Mouse (Mus musculus) myocyte (in vitro differentiated cells): ENCODE measurements around the gene Kdm4b. TPM values are rescaled to one million over a fixed set of nuclear protein-coding genes. Genes with fewer than 3 reads are reported as not detected.
A peak's percentile ranks its signal among the peaks of the same experiment; 100 is the strongest.

Experiments used
- H3K27me3 ChIP-seq: one replicate; pipeline ENCODE4 v1.6.1; 2011; ENCODE audit not compliant: control insufficient read depth, insufficient read depth, insufficient read length
- H3K36me3 ChIP-seq: one replicate; pipeline ENCODE4 v1.6.1; 2011; ENCODE audit not compliant: control insufficient read depth, insufficient read depth
- H3K4me2 ChIP-seq: one replicate; pipeline ENCODE4 v1.6.1; 2011; ENCODE audit warnings: low read depth, control low read depth
- H3K4me3 ChIP-seq: one replicate; pipeline ENCODE4 v1.5.1; 2011; ENCODE audit warnings: mild to moderate bottlenecking, control low read depth, moderate library complexity
- H3K79me2 ChIP-seq: one replicate; pipeline ENCODE4 v1.6.1; 2011; ENCODE audit not compliant: control insufficient read depth, insufficient read depth
- H3ac ChIP-seq: one replicate; pipeline ENCODE4 v1.6.1; 2011; ENCODE audit not compliant: control insufficient read depth, insufficient read length
- CEBPB ChIP-seq: IDR thresholded peaks from 2 replicates; pipeline ENCODE4 v1.6.1; 2011; ENCODE audit warnings: mild to moderate bottlenecking, moderate library complexity; ENCODE audit not compliant: poor library complexity, insufficient read depth, severe bottlenecking
- E2F4 ChIP-seq: IDR thresholded peaks from one replicate; pipeline ENCODE4 v1.6.1; 2011; ENCODE audit warnings: mild to moderate bottlenecking, control low read depth, moderate library complexity; ENCODE audit not compliant: insufficient read depth
- MAX ChIP-seq: IDR thresholded peaks from one replicate; pipeline ENCODE4 v1.6.1; 2011; ENCODE audit warnings: low read depth, mild to moderate bottlenecking, control low read depth
- MYOD1 ChIP-seq, 3 experiments: IDR thresholded peaks; one replicate each; pipeline ENCODE4 v1.6.1; 2011; ENCODE audit warnings: control low read depth in 2 of 3, low read depth in 2 of 3, mild to moderate bottlenecking in 2 of 3, moderate library complexity in 1 of 3; ENCODE audit not compliant: insufficient read length in 2 of 3, control insufficient read depth in 1 of 3
- MYOG ChIP-seq, 3 experiments: IDR thresholded peaks; one replicate each; pipeline ENCODE4 v1.6.1; 2011; ENCODE audit warnings: control low read depth in 2 of 3, low read depth in 2 of 3, mild to moderate bottlenecking in 2 of 3; ENCODE audit not compliant: insufficient read length in 2 of 3, control insufficient read depth in 1 of 3, insufficient read depth in 1 of 3
- POLR2A ChIP-seq: IDR thresholded peaks from one replicate; pipeline ENCODE4 v1.6.1; 2011; ENCODE audit warnings: low read depth, mild to moderate bottlenecking, control low read depth, moderate library complexity; ENCODE audit not compliant: insufficient read length
- POLR2AphosphoS2 ChIP-seq: IDR thresholded peaks from one replicate; pipeline ENCODE4 v1.6.1; 2011; ENCODE audit warnings: low read depth, control low read depth; ENCODE audit not compliant: insufficient read length
- REST ChIP-seq: IDR thresholded peaks from one replicate; pipeline ENCODE4 v1.6.1; 2011; ENCODE audit warnings: mild to moderate bottlenecking, control low read depth, moderate library complexity; ENCODE audit not compliant: insufficient read depth, insufficient read length
- SRF ChIP-seq: IDR thresholded peaks from one replicate; pipeline ENCODE4 v1.6.1; 2011; ENCODE audit warnings: low read depth; ENCODE audit not compliant: control insufficient read depth, insufficient read length
- TCF12 ChIP-seq: IDR thresholded peaks from one replicate; pipeline ENCODE4 v1.6.1; 2011; ENCODE audit warnings: mild to moderate bottlenecking, control low read depth; ENCODE audit not compliant: poor library complexity, insufficient read depth, severe bottlenecking
- TCF3 ChIP-seq: IDR thresholded peaks from one replicate; pipeline ENCODE4 v1.6.1; 2011; ENCODE audit warnings: low read depth, control low read depth; ENCODE audit not compliant: insufficient read length
- USF1 ChIP-seq: IDR thresholded peaks from one replicate; pipeline ENCODE4 v1.6.1; 2011; ENCODE audit warnings: low read depth, mild to moderate bottlenecking, control low read depth, moderate library complexity
- polyA plus RNA-seq: library from polyadenylated mRNA; unstranded; fragments of >200 nt; fragmentation: generic; extraction: Trizol; gene quantifications from one replicate; pipeline ENCODE4 v1.2.1, GENCODE M21; 2012; ENCODE audit warnings: missing spikeins

Kdm4b gene
- polyA plus RNA-seq, 1 experiment, result 31.3 TPM

GRCm38 (mm10) chr17:56425584-56425914, 99.7 kb downstream of the Kdm4b start:
- no peak for TF ChIP-seq CEBPB
- TF ChIP-seq POLR2AphosphoS2, result peak; percentile 20

GRCm38 (mm10) chr17:56425941-56426340, 100.1 kb downstream of the Kdm4b start:
- Histone ChIP-seq H3K36me3 (peaks cover 10% of the 10 kb centered on the region), H3K79me2 (no peaks in the 10 kb centered on the region), H3K27me3 (no peaks in the 10 kb centered on the region), H3K4me2 (no peak overlapping the region), H3ac (no peak overlapping the region), H3K4me3 (no peak overlapping the region)
- no peak for TF ChIP-seq SRF
- no peak for TF ChIP-seq MAX
- TF ChIP-seq TCF3, result no peak
- no peak for TF ChIP-seq USF1
- TF ChIP-seq POLR2AphosphoS2, result no peak
- TF ChIP-seq POLR2A, result no peak
- TF ChIP-seq CEBPB, result no peak
- TF ChIP-seq TCF12, result no peak
- no peak for TF ChIP-seq MYOG (IDR thresholded peaks at IDR 0.05; ENCODE audit: control insufficient read depth in 1 of 3, insufficient read depth in 1 of 3, insufficient read length in 2 of 3, low read depth in 2 of 3)
- no peak for TF ChIP-seq MYOD1 (IDR thresholded peaks at IDR 0.05; ENCODE audit: control insufficient read depth in 1 of 3, insufficient read length in 2 of 3, low read depth in 2 of 3)
- no peak for TF ChIP-seq REST

More at GRCm38 (mm10) chr17:56425584-56425914, 99.7 kb downstream of the Kdm4b start:
- Histone ChIP-seq H3K4me3 (no peak overlapping the region), H3K79me2 (no peaks in the 10 kb centered on the region), H3K27me3 (no peaks in the 10 kb centered on the region), H3ac (no peak overlapping the region), H3K4me2 (no peak overlapping the region), H3K36me3 (peaks cover 10% of the 10 kb centered on the region)

- Histone ChIP-seq H3K4me3 (no peak overlapping the region), H3ac (no peak overlapping the region), H3K27me3 (no peaks in the 10 kb centered on the region), H3K79me2 (no peaks in the 10 kb centered on the region), H3K4me2 (no peak overlapping the region), H3K36me3 (peaks cover 10% of the 10 kb centered on the region)
- no peak for TF ChIP-seq E2F4
- TF ChIP-seq POLR2A, result no peak
- TF ChIP-seq MYOD1 (IDR thresholded peaks at IDR 0.05; ENCODE audit: control insufficient read depth in 1 of 3, insufficient read length in 2 of 3, low read depth in 2 of 3), result no peak
- no peak for TF ChIP-seq POLR2AphosphoS2
- TF ChIP-seq MAX, result no peak
- no peak for TF ChIP-seq CEBPB
- no peak for TF ChIP-seq SRF
Measured at GRCm38 (mm10) chr17:56427857-56428256, 102.0 kb downstream of the Kdm4b start.

GRCm38 (mm10) chr17:56431582-56431981, 105.7 kb downstream of the Kdm4b start:
- Histone ChIP-seq H3K4me2 (no peak overlapping the region), H3K79me2 (no peaks in the 10 kb centered on the region), H3K27me3 (no peaks in the 10 kb centered on the region), H3K4me3 (no peak overlapping the region), H3ac (no peak overlapping the region), H3K36me3 (peaks cover 4% of the 10 kb centered on the region)
- TF ChIP-seq MYOD1 (IDR thresholded peaks at IDR 0.05; ENCODE audit: control insufficient read depth in 1 of 3, insufficient read length in 2 of 3, low read depth in 2 of 3) (no peak), CEBPB (no peak), POLR2AphosphoS2 (no peak)

GRCm38 (mm10) chr17:56439731-56440460, 114.0 kb downstream of the Kdm4b start:
- Histone ChIP-seq H3K4me3 (no peak overlapping the region), H3K4me2 (no peak overlapping the region), H3ac (no peak overlapping the region), H3K27me3 (no peaks in the 10 kb centered on the region), H3K36me3 (peaks cover 16% of the 10 kb centered on the region), H3K79me2 (no peaks in the 10 kb centered on the region)
- TF ChIP-seq E2F4, result no peak
- TF ChIP-seq POLR2A, result no peak

- Histone ChIP-seq H3K4me2 (no peak overlapping the region), H3K27me3 (no peaks in the 10 kb centered on the region), H3K79me2 (no peaks in the 10 kb centered on the region), H3ac (no peak overlapping the region), H3K4me3 (no peak overlapping the region), H3K36me3 (peaks cover 11% of the 10 kb centered on the region)
- TF ChIP-seq MYOD1 (IDR thresholded peaks at IDR 0.05; ENCODE audit: control insufficient read depth in 1 of 3, insufficient read length in 2 of 3, low read depth in 2 of 3), result no peak
- TF ChIP-seq POLR2AphosphoS2, result no peak
- no peak for TF ChIP-seq TCF3
- TF ChIP-seq E2F4, result no peak
- TF ChIP-seq CEBPB, result no peak
- TF ChIP-seq MYOG (IDR thresholded peaks at IDR 0.05; ENCODE audit: control insufficient read depth in 1 of 3, insufficient read depth in 1 of 3, insufficient read length in 2 of 3, low read depth in 2 of 3), result no peak
- no peak for TF ChIP-seq SRF
- no peak for TF ChIP-seq REST
- TF ChIP-seq TCF12, result no peak
- no peak for TF ChIP-seq USF1
- no peak for TF ChIP-seq POLR2A
- TF ChIP-seq MAX, result no peak
Measured at GRCm38 (mm10) chr17:56442316-56442715, 116.5 kb downstream of the Kdm4b start.
